Mouse (Mus musculus) heart, postnatal 0 days (tissue): Measurements from ENCODE around the gene Ubxn10.

Experiments used
- CTCF ChIP-seq: IDR thresholded peaks from 2 replicates; pipeline ENCODE4 v1.5.1; 2016; ENCODE audit warnings: antibody characterized with exemption, control low read depth, low read depth
- EP300 ChIP-seq: IDR thresholded peaks from 2 replicates; pipeline ENCODE4 v1.6.1; 2016; ENCODE audit warnings: antibody characterized with exemption, low read depth

DNA sequence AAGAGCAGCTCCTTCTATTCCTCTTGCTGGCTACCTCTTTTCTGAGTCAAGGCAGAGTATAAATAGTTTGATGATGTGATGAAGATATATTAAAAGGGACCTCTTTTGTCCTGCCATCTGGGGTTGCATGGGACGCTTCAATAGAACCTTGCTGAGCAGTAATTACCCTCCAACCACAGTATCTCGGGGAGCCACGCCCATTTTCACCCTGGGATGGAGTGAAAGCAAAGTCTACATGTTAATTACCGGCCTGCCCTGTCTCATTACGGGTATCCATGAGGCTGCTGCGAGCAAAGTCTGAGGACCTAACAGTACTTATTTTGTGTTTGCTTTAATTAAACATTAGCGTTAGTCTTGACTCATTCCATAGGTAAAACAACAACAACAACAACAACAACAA, 40.2 kb downstream of the Ubxn10 start:
- TF ChIP-seq CTCF (no peak), EP300 (no peak)
